Mouse (Mus musculus) mouse embryonic stem cell (cell line): ENCODE data around the gene Prkaa2.

Experiments used
- in situ Hi-C, 2 experiments: fragments of 300-500 bp; cut with MboI; formaldehyde crosslinking; loops; 1 replicate in 1 of 2; 3 replicates in 1 of 2; pipeline ENCODE4 v1.14.3; 2019 to 2020; ENCODE audit warnings: low sequenced_read_pairs in 2 of 2, low pct_unique_long_range_greater_than_20kb in 1 of 2, mixed read lengths in 1 of 2; ENCODE audit not compliant: unreplicated experiment in 1 of 2

Prkaa2 gene

DNA sequence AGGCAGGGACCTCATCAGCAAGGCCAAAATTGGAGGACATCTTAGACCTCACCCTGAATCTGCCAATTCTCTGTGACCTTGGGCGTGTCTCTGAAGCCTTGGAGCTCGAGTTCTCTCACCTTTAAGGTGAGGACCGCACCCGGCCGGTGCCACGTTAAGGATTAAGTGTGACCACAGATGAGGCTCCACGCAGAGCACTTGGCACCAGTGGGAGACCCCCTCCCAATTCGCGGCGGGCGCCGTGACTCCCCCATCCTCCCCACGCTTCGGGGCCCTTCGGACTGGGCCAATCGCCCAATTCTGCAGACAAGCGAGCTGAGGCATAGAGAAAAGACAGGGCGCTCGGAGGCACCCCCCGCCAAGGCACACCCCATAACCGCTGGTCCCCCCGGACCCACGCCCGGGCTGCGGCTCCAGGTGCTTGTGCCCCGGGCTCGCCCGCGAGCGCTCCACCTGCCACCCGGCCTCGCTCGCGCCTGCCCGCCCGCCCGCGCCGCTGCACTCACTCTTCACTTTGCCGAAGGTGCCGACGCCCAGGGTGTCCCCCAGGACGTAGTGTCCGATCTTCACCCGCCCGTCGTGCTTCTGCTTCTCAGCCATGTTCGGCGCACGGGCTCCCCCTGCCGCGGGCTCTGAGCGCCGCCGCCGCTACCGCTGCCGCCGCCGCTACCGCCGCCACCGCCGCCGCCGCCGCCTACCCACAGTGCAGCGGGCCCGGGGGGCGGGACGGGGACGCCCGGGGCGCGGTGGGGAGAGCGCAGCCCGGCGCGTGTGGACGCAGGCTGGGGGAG lies at the start of gene Prkaa2:
Gene Prkaa2 (minus strand): TSS at position 692 of the 791 bp plus-strand sequence.
- in situ Hi-C loops: no loop called here

DNA sequence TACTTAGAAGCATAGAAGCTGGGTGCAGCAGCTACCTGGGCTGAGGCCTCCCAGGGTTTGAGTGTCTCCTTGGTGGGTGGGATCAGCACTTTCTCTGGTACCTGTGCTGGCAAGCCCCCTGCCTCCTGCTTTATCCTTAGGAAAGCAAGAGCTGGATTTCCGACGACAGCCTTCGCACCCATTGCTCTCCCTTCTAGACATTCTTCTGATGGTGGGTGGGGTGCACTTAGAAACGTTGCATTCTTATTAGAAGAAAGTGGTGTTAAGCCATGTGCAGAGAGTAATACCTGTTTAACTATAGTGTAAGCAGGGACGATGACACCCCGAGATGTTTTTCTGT lies 49.8 kb upstream of the Prkaa2 start:
- in situ Hi-C loops: loop anchor here (10.0 kb wide), 1 partner anchor 155 kb away; no protein-coding TSS in a partner anchor

DNA sequence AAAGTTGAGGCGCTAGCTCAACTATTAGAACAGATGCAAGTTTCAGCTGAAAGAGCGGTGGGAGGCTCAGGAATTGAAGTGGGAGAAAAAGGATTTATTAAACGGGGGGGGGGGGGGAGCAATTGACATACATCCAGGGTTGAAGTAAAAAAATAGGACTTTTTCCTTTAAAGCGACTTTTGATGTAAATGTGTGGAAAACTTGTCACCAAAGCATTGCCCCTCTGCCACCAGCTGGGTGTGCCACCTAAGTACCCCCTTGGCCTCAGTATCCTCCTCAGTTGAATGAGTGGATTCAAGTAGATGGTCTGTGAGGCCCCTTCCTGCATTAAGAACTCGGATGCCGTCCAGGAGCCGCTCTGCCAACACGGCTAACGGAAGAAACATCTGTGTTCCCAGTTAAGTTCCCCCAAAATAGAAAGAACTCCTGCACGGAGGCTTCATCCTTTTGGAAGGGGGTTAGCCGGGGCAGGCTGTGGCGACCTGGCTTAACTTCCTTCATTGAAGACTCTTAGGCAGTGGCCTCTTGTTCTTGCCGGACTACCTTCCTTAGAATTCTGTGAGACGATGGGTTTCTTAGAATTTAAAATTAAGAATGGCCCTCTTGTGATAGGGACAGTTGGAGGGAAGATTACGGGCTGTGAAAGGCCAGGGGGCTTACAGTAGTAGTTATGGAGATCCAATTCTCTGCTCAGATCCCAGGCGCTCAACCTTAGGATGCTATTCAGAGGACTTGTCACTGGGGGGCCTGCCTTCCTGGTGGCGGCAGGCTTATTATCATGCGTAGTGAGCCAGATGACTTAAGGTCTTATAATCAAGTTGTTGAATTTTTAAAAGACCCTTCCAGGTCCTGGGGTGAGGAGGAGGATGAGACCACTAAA lies 49.2 kb upstream of the Prkaa2 start:
- in situ Hi-C loops: loop anchor here (10.0 kb wide), 1 partner anchor 156 kb away; no protein-coding TSS in a partner anchor

DNA sequence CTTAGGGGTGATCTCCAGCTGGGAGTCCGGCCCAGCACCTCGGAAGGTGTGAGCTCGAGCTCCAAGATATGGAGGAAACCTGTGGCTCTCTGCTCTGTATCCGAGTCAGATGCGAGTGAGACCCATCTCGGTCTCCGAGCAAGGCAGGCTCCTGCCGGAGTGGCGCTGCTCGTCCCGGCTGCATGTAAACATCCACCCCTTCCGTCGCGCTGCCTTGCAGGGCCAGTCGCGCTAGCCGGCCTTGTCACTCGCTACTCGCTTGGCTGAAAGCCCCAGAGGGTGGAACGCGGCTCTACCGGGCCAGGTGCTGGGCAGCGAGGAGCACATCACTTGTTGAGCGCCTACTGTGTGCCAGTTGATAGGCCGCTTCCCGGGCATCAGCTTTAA lies 48.5 kb upstream of the Prkaa2 start:
- in situ Hi-C loops: loop anchor here (10.0 kb wide), 1 partner anchor 157 kb away; no protein-coding TSS in a partner anchor

DNA sequence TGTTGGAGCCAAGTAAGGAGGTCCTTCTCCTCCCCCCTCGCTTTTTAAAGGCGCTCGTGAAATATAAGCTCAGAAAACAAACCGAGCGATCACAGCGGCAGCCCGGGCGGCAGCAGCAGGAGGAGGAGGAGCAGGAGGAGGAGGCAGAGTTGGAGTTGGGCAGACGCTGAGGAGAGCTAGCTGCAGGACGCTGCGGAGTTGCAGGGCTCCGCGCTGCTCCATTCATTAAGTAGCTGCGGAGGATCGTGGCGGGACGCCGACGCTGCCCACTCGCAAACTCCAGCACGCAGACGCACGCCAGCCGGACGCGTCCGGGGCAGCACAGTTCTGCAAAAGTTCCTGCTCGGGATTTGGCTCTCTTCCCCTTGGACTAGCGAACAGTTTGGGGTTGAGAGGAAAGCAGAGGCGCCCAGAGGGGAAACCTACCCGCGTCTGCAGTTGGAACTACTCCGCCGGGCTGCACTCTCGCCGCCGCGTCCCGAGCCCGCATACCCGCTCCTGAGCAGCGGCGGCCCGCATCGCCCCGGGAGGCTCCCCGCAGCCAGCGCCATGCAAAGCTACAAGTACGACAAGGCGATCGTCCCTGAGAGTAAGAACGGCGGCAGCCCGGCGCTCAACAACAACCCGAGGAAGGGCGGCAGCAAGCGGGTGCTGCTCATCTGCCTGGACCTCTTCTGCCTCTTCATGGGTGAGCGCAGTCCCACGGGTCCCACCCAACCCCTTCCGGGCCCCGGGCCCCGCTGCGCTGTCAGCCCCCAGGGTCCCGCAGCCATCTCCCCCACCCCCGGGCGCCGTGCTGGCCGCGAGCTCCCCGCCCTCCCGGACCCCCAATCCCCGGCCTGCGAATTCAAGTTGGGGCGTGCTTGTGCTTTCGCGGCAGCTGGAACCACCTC lies 47.8 kb upstream of the Prkaa2 start, which contains the start of gene Plpp3:
Gene Plpp3 (plus strand): TSS at position 72 of the 893 bp plus-strand sequence.
- in situ Hi-C loops: loop anchor here (10.0 kb wide), 1 partner anchor 157 kb away; no protein-coding TSS in a partner anchor

DNA sequence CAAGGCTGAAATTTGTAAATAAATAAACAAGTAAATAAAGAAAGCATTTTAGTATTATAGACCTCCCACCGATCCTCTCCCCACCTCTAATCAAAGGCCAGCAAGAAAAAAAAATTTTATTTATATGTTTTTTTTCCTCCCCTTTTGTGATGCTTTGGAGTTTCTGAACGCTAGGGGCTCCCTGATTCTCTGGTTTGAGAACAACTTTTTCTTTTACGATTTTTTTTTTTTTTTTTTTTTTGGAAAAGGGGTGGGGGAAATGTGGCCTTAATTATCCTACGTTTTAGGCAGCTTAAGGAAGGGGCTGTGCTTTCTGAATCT lies 47.2 kb upstream of the Prkaa2 start:
- in situ Hi-C loops: loop anchor here (10.0 kb wide), 1 partner anchor 158 kb away; no protein-coding TSS in a partner anchor

DNA sequence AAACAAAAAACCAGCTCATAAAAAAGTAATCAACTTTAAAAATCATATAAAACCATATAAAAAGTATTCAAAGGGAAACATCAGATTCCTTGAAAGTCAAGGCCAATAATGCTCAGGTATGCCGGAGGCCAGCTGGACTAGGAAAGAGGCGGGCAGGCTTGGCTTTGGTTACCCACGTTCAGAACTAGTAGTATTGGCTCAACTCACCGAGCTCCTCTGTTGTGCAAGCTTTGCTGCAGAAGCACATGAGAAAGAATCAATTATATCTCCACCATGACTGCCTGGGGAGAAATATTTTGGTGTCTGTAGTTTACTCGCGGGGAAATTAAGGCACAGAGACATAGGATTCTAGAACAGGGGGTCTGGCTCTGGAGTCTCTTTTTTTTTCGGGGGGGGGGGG lies 46.6 kb upstream of the Prkaa2 start:
- in situ Hi-C loops: loop anchor here (10.0 kb wide), 1 partner anchor 159 kb away; no protein-coding TSS in a partner anchor

DNA sequence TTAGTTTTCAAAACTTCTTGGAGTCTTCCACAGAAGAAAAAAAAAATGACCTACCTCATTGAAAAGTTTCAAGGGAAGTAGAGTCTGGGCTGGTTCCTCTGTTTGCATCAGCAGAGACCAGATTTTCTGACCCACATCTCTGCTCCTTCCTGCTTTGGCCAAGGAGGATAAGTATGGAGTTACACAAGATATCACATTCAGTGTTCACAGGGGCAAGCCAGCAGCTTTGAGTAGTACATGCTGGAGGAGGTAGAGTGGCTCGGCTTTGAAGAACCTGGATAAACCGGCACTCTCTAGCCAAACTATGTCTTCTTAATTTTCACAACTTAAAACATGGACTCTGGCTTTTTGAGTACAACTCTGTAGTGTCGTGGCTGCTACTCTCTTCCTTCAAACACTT lies 43.5 kb upstream of the Prkaa2 start:
- in situ Hi-C loops: loop anchor here (10.0 kb wide), 1 partner anchor 162 kb away; no protein-coding TSS in a partner anchor

DNA sequence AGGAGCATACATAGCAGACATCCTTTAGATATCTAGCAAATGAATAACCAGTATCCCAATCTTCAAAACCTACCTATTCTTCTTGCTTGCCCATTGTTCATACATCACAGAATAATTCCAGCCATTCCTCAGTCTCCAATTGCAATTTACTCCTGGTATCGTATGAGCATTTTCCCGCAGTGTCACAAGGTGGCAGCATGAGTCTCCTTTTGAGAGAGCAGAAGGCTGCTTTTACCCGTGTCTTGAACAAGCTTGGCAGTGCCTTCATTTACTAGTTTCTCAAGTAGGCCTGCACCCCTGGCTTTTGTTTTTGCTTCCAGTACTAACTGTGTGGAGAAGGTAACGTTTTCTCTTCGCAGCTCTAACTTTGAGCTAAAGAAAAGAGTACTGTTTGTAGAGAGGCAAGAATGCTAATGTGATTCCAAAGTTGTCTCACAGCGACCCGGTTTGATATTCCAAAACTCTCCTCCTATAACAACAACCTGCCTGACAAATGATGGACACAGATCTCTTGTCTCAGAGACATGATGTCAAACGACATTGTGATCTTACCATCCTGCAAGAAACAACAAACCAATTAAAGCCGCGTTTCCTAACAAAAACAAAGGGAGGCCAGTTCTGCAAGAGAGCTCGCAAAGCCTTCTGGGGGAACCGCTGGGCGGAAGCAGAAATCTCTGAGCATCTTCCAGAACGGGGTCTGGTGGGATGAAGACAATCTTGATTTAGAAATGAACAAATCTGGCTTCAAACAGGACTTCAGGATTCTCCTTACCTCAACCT lies 42.4 kb upstream of the Prkaa2 start:
- in situ Hi-C loops: loop anchor here (10.0 kb wide), 1 partner anchor 163 kb away; no protein-coding TSS in a partner anchor

DNA sequence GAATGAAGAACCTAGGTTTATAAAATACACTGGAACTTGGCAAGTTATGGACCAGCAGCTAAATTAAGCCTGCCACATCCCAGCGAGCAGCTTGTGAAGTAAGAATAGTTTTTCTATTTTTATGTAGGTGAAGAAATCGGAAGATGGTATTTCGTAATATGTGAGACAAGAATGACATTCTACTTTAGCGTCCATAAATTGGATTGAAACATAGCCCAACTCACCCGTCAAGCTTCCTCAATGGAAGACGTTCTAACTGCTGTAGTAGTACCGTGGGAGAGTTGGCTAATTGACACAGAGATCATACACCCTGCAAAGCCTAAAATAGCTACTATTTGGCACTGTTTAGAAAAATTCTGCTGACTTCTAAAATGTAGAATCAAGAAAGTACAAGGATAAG lies 39.8 kb upstream of the Prkaa2 start:
- in situ Hi-C loops: loop anchor here (25.0 kb wide), 2 partner anchors 763 to 788 kb away; no protein-coding TSS in a partner anchor

DNA sequence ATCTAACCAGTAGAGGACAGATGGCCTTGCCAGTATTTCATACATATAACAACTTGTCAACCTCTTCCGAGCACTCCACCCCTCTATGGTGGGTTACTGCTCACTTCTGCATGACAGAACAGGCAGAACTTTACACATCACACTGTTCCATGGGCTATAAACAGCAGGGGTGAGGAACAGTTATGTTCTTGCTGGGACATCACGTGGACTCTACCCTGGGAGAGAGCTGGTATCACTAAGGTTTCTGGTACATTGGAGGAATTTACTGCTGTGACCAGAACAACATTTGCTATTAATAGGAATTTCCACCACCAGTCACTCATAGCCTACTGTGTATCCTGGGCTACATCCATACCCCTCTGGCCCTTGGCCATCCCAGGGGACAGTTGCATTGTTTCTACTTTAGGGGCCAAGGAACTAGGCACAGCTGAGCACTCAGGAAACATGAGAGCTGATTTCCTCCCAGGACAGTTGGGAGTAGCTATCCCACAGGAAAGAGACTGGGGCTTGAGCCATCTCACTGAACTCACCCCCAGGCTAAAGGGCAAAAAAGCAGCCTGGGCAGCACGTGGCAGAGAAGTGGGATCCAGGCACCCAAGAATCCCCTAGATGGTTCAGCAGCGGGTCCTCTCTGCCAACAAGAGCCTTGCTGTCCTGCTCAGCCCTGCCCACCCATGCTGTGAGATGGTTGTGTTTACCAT lies 23.8 kb upstream of the Prkaa2 start:
- in situ Hi-C loops: loop anchor here (25.0 kb wide), 2 partner anchors 779 to 804 kb away; no protein-coding TSS in a partner anchor

DNA sequence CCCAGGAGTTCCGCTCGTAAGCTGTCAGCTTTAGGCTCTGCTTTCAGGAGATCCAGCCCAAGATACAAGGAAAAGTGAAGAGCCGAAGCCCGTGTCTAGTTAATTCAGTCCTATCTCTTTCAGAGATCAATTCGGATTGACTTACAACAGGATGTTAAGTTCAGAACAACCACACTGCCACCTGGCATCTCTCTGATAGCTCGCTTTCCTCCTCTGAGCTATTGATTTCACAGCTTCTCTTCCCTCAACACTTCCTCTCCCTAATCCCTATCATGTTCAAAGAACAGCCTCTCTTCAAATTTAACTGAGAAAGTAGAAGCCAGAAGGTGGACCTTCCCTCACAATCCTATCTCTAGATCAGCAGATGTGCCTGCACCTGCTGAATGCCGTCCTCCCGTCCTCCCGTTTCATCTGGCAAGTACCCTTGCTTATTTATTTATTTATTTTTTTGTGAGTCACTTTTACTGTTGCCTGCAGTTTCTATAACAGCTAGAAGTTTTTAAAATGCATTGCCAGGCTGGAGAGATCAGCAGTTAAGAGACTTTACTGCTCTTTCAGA lies 22.1 kb upstream of the Prkaa2 start:
- in situ Hi-C loops: loop anchor here (25.0 kb wide), 2 partner anchors 780 to 805 kb away; no protein-coding TSS in a partner anchor

DNA sequence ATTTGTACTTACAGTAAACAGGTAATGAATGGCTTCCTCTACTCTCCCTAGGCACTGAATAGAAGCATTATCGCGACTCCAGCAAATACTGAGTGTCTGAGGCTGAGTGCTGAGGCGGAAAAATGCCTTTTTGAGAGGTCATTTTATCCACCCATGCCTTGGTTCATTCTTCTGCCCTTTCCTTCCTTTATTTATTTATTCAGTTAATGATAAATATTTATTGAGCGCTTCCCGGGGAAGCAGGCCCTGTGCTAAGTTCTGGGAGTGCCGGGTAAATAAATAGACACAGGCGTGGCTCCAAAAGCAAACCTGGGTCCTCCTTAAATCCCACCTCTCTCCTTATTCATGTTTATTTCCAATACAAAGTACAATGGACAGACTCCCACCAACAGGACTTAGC lies 19.5 kb upstream of the Prkaa2 start:
- in situ Hi-C loops: loop anchor here (10.0 to 25.0 kb wide), 4 partner anchors 94 to 808 kb away; partner anchors contain the start of gene Fyb2 (in 1 of the 2)

DNA sequence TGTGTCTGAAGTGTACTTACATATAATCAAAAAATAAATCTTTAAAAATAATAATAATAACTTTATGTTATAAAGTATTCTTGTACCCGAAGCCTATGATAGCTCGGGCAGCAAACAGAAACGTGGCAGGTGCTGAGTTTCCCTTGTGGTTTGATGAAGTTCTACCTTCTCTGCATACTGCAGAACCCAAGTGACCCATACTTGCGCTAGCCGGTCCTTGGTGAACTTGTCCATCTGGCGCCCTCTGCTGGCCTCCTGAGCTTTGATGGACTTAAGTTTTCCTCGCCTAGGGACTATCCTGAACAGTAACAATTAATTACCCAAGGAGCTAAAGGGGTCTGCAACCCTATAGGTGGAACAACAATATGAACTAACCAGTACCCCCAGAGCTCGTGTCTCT lies 12.7 kb upstream of the Prkaa2 start:
- in situ Hi-C loops: loop anchor here in 1 of 2 experiments (10.0 kb wide), 2 partner anchors 88 to 208 kb away; partner anchors contain the start of gene Fyb2

DNA sequence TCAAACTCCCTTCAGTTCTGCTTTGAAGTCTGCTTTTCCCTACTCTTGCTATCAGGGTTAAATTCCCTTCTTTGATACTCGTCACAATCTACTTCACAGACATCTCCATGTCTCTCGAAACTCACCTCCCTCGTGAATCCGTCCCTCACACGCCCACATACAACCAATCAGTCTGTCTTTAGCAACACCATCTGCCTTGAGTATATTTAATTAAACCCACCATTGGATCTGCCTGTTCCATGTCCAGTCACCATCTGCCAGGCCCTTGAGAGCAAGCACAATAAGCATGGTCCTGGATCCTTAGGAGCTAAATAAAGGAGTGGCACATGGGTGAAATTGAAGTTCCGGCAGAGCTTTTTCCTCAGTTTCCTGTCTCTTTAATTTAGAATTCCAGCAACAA lies 11.4 kb upstream of the Prkaa2 start:
- in situ Hi-C loops: loop anchor here in 1 of 2 experiments (10.0 kb wide), 2 partner anchors 86 to 206 kb away; partner anchors contain the start of gene Fyb2

DNA sequence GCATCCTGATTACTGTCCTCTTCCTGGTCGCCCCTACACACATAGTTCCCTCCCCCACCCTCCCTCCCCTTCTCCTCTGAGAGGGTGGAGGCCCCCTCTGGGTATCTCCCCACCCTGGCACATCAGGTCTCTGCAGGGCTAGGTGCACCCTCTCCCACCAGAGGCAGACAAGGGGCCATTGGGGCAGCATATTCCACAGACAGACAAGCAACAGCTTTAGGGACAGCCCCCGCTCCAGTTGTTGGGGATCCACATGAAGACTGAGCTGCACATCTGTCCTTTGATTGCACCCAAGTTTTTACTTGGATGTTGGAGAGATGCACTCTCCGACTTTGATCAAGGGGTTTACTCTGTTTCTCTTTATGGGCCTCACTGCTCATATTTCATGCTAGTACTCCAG lies 3.8 kb upstream of the Prkaa2 start:
- in situ Hi-C loops: no loop called here
